In the genomic region with DNA sequence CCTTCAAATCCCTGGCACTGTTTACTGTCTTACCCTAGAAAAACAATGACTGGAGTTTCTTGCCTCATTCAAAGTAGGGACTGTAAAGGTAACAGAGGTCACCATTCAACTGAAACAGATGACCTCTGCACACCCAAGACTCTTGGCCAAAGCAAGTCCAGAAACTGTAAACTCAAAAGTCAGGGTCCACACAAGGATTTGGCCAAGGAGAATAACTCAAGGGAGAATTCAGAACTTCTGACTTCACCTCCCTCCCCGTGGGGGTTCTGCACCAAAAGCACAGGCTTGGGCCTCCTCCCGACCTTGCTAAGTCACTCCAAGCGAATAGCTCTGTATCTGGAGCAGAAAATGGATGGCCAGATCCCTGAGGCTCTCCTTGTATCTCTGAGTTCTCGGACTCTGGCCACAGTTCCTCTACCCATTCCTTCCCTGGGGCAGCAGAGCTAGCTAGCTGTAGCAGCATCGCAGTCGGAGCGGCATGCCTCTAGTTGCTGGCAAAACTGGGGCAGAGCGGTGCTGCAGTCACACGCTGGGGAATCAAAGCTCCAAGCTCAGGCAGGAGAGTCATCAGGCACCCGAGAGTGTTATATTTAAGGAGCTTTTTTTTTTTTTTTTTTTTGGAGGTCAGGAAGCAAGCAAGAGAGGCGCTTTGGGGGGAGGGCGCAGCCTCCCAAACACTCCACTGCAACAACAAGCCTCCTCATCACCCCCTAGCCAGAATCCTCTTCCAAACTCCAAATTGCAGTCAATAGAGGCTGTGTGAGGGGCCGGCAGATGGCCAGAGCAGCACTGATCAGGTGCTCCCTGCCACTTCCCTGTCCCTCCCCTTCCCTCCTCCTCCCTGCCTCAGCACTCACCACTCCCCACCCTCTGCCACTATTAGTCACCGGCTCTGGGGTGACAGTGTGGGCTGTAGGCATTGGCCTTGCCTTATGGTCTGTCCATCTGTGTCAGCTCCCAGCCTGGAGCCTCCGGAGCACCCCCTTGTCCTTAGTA, we compare ENCODE assay signal across 8 mouse cellular contexts.
DNase-seq lines count a peak whose midpoint lies in the region; ATAC-seq and TF ChIP-seq lines count a peak whose summit lies in the region.

No protein-coding gene starts in this region.

- peak overlapping the region; percentile 97 for H3K27ac ChIP-seq in layer of hippocampus, adult 2 months
- no peak overlapping the region for H3K27ac ChIP-seq in midbrain, embryonic 12.5 days (replicated peaks)
- H3K27ac ChIP-seq in stomach, postnatal 0 days (replicated peaks), result no peak overlapping the region

- H3K4me1 ChIP-seq in midbrain, embryonic 12.5 days, result peaks cover 10% of the 10 kb centered on the region; the same call in 1 of the 2 replicates
- no peaks in the 10 kb centered on the region for H3K4me1 ChIP-seq in stomach, postnatal 0 days (replicated peaks; ENCODE audit: control insufficient read depth, insufficient read depth)

- 14% methylated on average over 15 of the region's 15 CpGs for WGBS in midbrain, embryonic 12.5 days
- WGBS in stomach, postnatal 0 days, result 33% methylated on average over 15 of the region's 15 CpGs

- no peaks in the 10 kb centered on the region for H3K36me3 ChIP-seq in midbrain, embryonic 12.5 days
- H3K36me3 ChIP-seq in stomach, postnatal 0 days (ENCODE audit: control insufficient read depth, insufficient read depth, low read length), result no peaks in the 10 kb centered on the region

- no peak overlapping the region for H3K4me2 ChIP-seq in midbrain, embryonic 12.5 days (replicated peaks)
- no peak overlapping the region for H3K4me2 ChIP-seq in stomach, postnatal 0 days (replicated peaks; ENCODE audit: low read depth)

- H3K9ac ChIP-seq in midbrain, embryonic 12.5 days (replicated peaks), result no peak overlapping the region; the same call in 1 of the 2 replicates
- no peak overlapping the region for H3K9ac ChIP-seq in stomach, postnatal 0 days (ENCODE audit: low read length)

- H3K27me3 ChIP-seq in midbrain, embryonic 12.5 days, result no peaks in the 10 kb centered on the region
- H3K27me3 ChIP-seq in stomach, postnatal 0 days (ENCODE audit: control insufficient read depth, insufficient read depth, low read length), result no peaks in the 10 kb centered on the region

- TF ChIP-seq CTCF in layer of hippocampus, adult 2 months (conservative IDR thresholded peaks at IDR 0.05), result no peak
- no peak for TF ChIP-seq CTCF in stomach, postnatal 0 days (IDR thresholded peaks at IDR 0.05; ENCODE audit: low read depth)

- H3K9me3 ChIP-seq in midbrain, embryonic 12.5 days, result no peaks in the 10 kb centered on the region
- H3K9me3 ChIP-seq in stomach, postnatal 0 days (ENCODE audit: control insufficient read depth, low read length), result no peaks in the 10 kb centered on the region

- no peak for TF ChIP-seq EP300 in stomach, postnatal 0 days (optimal IDR thresholded peaks at IDR 0.05)

- peak; percentile 68 for ATAC-seq in midbrain, embryonic 12.5 days (ENCODE audit: low FRiP score, low read depth)
- ATAC-seq in stomach, postnatal 0 days (ENCODE audit: low FRiP score, low TSS enrichment), result peak; percentile 89

- peak; percentile 48 to 72 for DNase-seq in left cerebral cortex, adult 18-20 months (ENCODE audit: low spot score in 2 of 2)
- DNase-seq in left cerebral cortex, adult 11 months (ENCODE audit: low spot score), result no peak
- DNase-seq in cerebellum, adult 18-20 months, result peak; percentile 88 to 97
- peak; percentile 57 to 64 for DNase-seq in frontal cortex, postnatal 10 days (ENCODE audit: low spot score in 2 of 2)
- peak; percentile 65 to 79 for DNase-seq in layer of hippocampus, adult 2 months (ENCODE audit: low spot score in 2 of 2)
- DNase-seq in stomach, postnatal 0 days (ENCODE audit: low spot score), result peak; percentile 56
- no peak for DNase-seq in thymus, postnatal 14 days

- H3K4me3 ChIP-seq in layer of hippocampus, adult 2 months, result peak overlapping the region; percentile 20
- no peak overlapping the region for H3K4me3 ChIP-seq in midbrain, embryonic 12.5 days
- no peak overlapping the region for H3K4me3 ChIP-seq in stomach, postnatal 0 days (ENCODE audit: low read depth, low read length)

Comparison
In these comparisons a context has a peak if more than half of its experiments do, and no peak if none do; other contexts are left out.
1. DNase-seq: peak in left cerebral cortex, adult 18-20 months (2 of 2), cerebellum, adult 18-20 months (2 of 2), frontal cortex, postnatal 10 days (2 of 2), layer of hippocampus, adult 2 months (2 of 2) and stomach, postnatal 0 days (single experiment); none in left cerebral cortex, adult 11 months (single experiment) and thymus, postnatal 14 days (single experiment).